Mouse (Mus musculus): ENCODE data around the gene Ctnnbl1.

- TF ChIP-seq BHLHE40 (IDR thresholded peaks at IDR 0.05; ENCODE audit: low read depth, low read length) (no peak), MEF2A (IDR thresholded peaks at IDR 0.05; ENCODE audit: borderline replicate concordance, low read depth, low read length) (no peak), CTCF (conservative IDR thresholded peaks at IDR 0.05 in 1 of 2, IDR thresholded peaks at IDR 0.05 in 1 of 2; ENCODE audit: low read depth in 2 of 2, low read length in 2 of 2) (no peak)
Observed at GRCm38 (mm10) chr2:157793851-157794332, 56.7 kb downstream of the Ctnnbl1 start.
